Mouse (Mus musculus): ENCODE data around the gene Calm2. TPM values are rescaled to one million over a fixed set of nuclear protein-coding genes. Genes with fewer than 3 reads are reported as not detected.
A peak's percentile ranks its signal among the peaks of the same experiment; 100 is the strongest.

The Calm2 gene
- 1,001 and 1,028 TPM in 2 replicates for polyA plus RNA-seq (2014; fragmentation: Nextera tagmentation; extraction: Ambion mirVana)

- peak; percentile 99 for DNase-seq (ENCODE audit: low spot score)
- H3K9ac ChIP-seq (ENCODE audit: low read depth, low read length) = peak within 1 kb of the TSS; percentile 90
- H3K4me3 ChIP-seq (ENCODE audit: low read depth, low read length) = peak within 1 kb of the TSS; percentile 84
- peaks cover 30% of the 10 kb centered on the region for H3K4me1 ChIP-seq (ENCODE audit: control insufficient read depth, insufficient read depth, low read length)
- peak within 1 kb of the TSS; percentile 94 for H3K27ac ChIP-seq (replicated peaks; ENCODE audit: low read depth, low read length)
- no peaks in the 10 kb centered on the region for H3K9me3 ChIP-seq (ENCODE audit: control insufficient read depth, low read length)
- H3K4me2 ChIP-seq (ENCODE audit: low read depth, low read length) = peak within 1 kb of the TSS; percentile 85
- under 1% methylated on average over 61 of the region's 69 CpGs for WGBS
- H3K36me3 ChIP-seq (ENCODE audit: control insufficient read depth, insufficient read depth, low read length) = peaks cover 7% of the 10 kb centered on the region; the same call in 1 of the 2 replicates
- H3K27me3 ChIP-seq (replicated peaks; ENCODE audit: control insufficient read depth, insufficient read depth, low read length) = no peaks in the 10 kb centered on the region
- ATAC-seq (ENCODE audit: low read depth) = peak; percentile 92
These were observed at the start of gene Calm2 for GRCm38 (mm10) chr17:87446767-87447611. Gene Calm2, minus strand, starts transcription at chr17:87446935.

- Histone ChIP-seq H3K9ac (ENCODE audit: low read depth, low read length) (no peak overlapping the region), H3K4me2 (ENCODE audit: low read depth, low read length) (no peak overlapping the region), H3K27ac (replicated peaks; ENCODE audit: low read depth, low read length) (no peak overlapping the region), H3K36me3 (ENCODE audit: control insufficient read depth, insufficient read depth, low read length) (no peaks in the 10 kb centered on the region), H3K4me1 (ENCODE audit: control insufficient read depth, insufficient read depth, low read length) (no peaks in the 10 kb centered on the region), H3K9me3 (ENCODE audit: control insufficient read depth, low read length) (no peaks in the 10 kb centered on the region), H3K4me3 (ENCODE audit: low read depth, low read length) (no peak overlapping the region), H3K27me3 (replicated peaks; ENCODE audit: control insufficient read depth, insufficient read depth, low read length) (no peaks in the 10 kb centered on the region)
- ATAC-seq (ENCODE audit: low read depth) (no peak), DNase-seq (ENCODE audit: low spot score) (no peak)
- 86% methylated on average over 4 of the region's 4 CpGs for WGBS
These were observed 48.8 kb upstream of the Calm2 start for GRCm38 (mm10) chr17:87495504-87495903.

- ATAC-seq (ENCODE audit: low read depth) (no peak), DNase-seq (ENCODE audit: low spot score) (no peak)
- no peak overlapping the region for H3K4me3 ChIP-seq (ENCODE audit: low read depth, low read length)
- no peaks in the 10 kb centered on the region for H3K27me3 ChIP-seq (replicated peaks; ENCODE audit: control insufficient read depth, insufficient read depth, low read length)
- no peaks in the 10 kb centered on the region for H3K4me1 ChIP-seq (ENCODE audit: control insufficient read depth, insufficient read depth, low read length)
- WGBS = 88% methylated on average over 4 of the region's 4 CpGs
- no peaks in the 10 kb centered on the region for H3K36me3 ChIP-seq (ENCODE audit: control insufficient read depth, insufficient read depth, low read length)
- no peak overlapping the region for H3K27ac ChIP-seq (replicated peaks; ENCODE audit: low read depth, low read length)
- H3K9ac ChIP-seq (ENCODE audit: low read depth, low read length) = no peak overlapping the region
- no peak overlapping the region for H3K4me2 ChIP-seq (ENCODE audit: low read depth, low read length)
- H3K9me3 ChIP-seq (ENCODE audit: control insufficient read depth, low read length) = no peaks in the 10 kb centered on the region
These were observed 47.6 kb upstream of the Calm2 start for GRCm38 (mm10) chr17:87494310-87494709.

GRCm38 (mm10) chr17:87492286-87492685 lies 45.6 kb upstream of the Calm2 start:
- Histone ChIP-seq H3K9ac (ENCODE audit: low read depth, low read length) (no peak overlapping the region), H3K4me2 (ENCODE audit: low read depth, low read length) (no peak overlapping the region), H3K27me3 (replicated peaks; ENCODE audit: control insufficient read depth, insufficient read depth, low read length) (no peaks in the 10 kb centered on the region), H3K36me3 (ENCODE audit: control insufficient read depth, insufficient read depth, low read length) (no peaks in the 10 kb centered on the region), H3K4me1 (ENCODE audit: control insufficient read depth, insufficient read depth, low read length) (no peaks in the 10 kb centered on the region), H3K27ac (replicated peaks; ENCODE audit: low read depth, low read length) (no peak overlapping the region), H3K4me3 (ENCODE audit: low read depth, low read length) (no peak overlapping the region), H3K9me3 (ENCODE audit: control insufficient read depth, low read length) (no peaks in the 10 kb centered on the region)
- no peak for DNase-seq (ENCODE audit: low spot score)
- no peak for ATAC-seq (ENCODE audit: low read depth)
- WGBS = 50% methylated on average over 4 of the region's 4 CpGs

GRCm38 (mm10) chr17:87490295-87490694 lies 43.6 kb upstream of the Calm2 start:
- Histone ChIP-seq H3K36me3 (ENCODE audit: control insufficient read depth, insufficient read depth, low read length) (no peaks in the 10 kb centered on the region), H3K4me2 (ENCODE audit: low read depth, low read length) (no peak overlapping the region), H3K9ac (ENCODE audit: low read depth, low read length) (no peak overlapping the region), H3K4me3 (ENCODE audit: low read depth, low read length) (no peak overlapping the region), H3K27me3 (replicated peaks; ENCODE audit: control insufficient read depth, insufficient read depth, low read length) (no peaks in the 10 kb centered on the region), H3K4me1 (ENCODE audit: control insufficient read depth, insufficient read depth, low read length) (no peaks in the 10 kb centered on the region), H3K9me3 (ENCODE audit: control insufficient read depth, low read length) (no peaks in the 10 kb centered on the region), H3K27ac (replicated peaks; ENCODE audit: low read depth, low read length) (no peak overlapping the region)
- 38% methylated on average over 6 of the region's 6 CpGs for WGBS
- DNase-seq (ENCODE audit: low spot score) (no peak), ATAC-seq (ENCODE audit: low read depth) (no peak)

- H3K4me2 ChIP-seq (ENCODE audit: low read depth, low read length) = no peak overlapping the region
- 91% methylated on average over 5 of the region's 5 CpGs for WGBS
- no peak overlapping the region for H3K9ac ChIP-seq (ENCODE audit: low read depth, low read length)
- H3K4me1 ChIP-seq (ENCODE audit: control insufficient read depth, insufficient read depth, low read length) = no peaks in the 10 kb centered on the region
- no peak overlapping the region for H3K4me3 ChIP-seq (ENCODE audit: low read depth, low read length)
- no peak for DNase-seq (ENCODE audit: low spot score)
- H3K36me3 ChIP-seq (ENCODE audit: control insufficient read depth, insufficient read depth, low read length) = no peaks in the 10 kb centered on the region
- no peak overlapping the region for H3K27ac ChIP-seq (replicated peaks; ENCODE audit: low read depth, low read length)
- H3K27me3 ChIP-seq (replicated peaks; ENCODE audit: control insufficient read depth, insufficient read depth, low read length) = no peaks in the 10 kb centered on the region
- H3K9me3 ChIP-seq (ENCODE audit: control insufficient read depth, low read length) = no peaks in the 10 kb centered on the region
- ATAC-seq (ENCODE audit: low read depth) = no peak
These were observed 39.0 kb upstream of the Calm2 start for GRCm38 (mm10) chr17:87485751-87486150.

GRCm38 (mm10) chr17:87482867-87483266 lies 36.1 kb upstream of the Calm2 start:
- Histone ChIP-seq H3K4me3 (ENCODE audit: low read depth, low read length) (no peak overlapping the region), H3K27me3 (replicated peaks; ENCODE audit: control insufficient read depth, insufficient read depth, low read length) (no peaks in the 10 kb centered on the region), H3K9me3 (ENCODE audit: control insufficient read depth, low read length) (no peaks in the 10 kb centered on the region), H3K36me3 (ENCODE audit: control insufficient read depth, insufficient read depth, low read length) (no peaks in the 10 kb centered on the region), H3K9ac (ENCODE audit: low read depth, low read length) (no peak overlapping the region), H3K4me1 (ENCODE audit: control insufficient read depth, insufficient read depth, low read length) (no peaks in the 10 kb centered on the region), H3K4me2 (ENCODE audit: low read depth, low read length) (no peak overlapping the region), H3K27ac (replicated peaks; ENCODE audit: low read depth, low read length) (no peak overlapping the region)
- WGBS = 59% methylated on average over 3 of the region's 3 CpGs
- no peak for ATAC-seq (ENCODE audit: low read depth)
- DNase-seq (ENCODE audit: low spot score) = no peak

GRCm38 (mm10) chr17:87478569-87478968 lies 31.8 kb upstream of the Calm2 start:
- Histone ChIP-seq H3K27me3 (replicated peaks; ENCODE audit: control insufficient read depth, insufficient read depth, low read length) (no peaks in the 10 kb centered on the region), H3K4me2 (ENCODE audit: low read depth, low read length) (no peak overlapping the region), H3K27ac (replicated peaks; ENCODE audit: low read depth, low read length) (no peak overlapping the region; the same call in 1 of the 2 replicates), H3K4me1 (ENCODE audit: control insufficient read depth, insufficient read depth, low read length) (peaks cover 21% of the 10 kb centered on the region), H3K9ac (ENCODE audit: low read depth, low read length) (no peak overlapping the region), H3K4me3 (ENCODE audit: low read depth, low read length) (no peak overlapping the region), H3K9me3 (ENCODE audit: control insufficient read depth, low read length) (no peaks in the 10 kb centered on the region), H3K36me3 (ENCODE audit: control insufficient read depth, insufficient read depth, low read length) (no peaks in the 10 kb centered on the region)
- ATAC-seq (ENCODE audit: low read depth) (no peak; the same call in 1 of the 2 replicates), DNase-seq (ENCODE audit: low spot score) (peak; percentile 72)
- 43% methylated on average over 9 of the region's 9 CpGs for WGBS

- 67% methylated on average over 16 of the region's 16 CpGs for WGBS
- DNase-seq (ENCODE audit: low spot score) (no peak), ATAC-seq (ENCODE audit: low read depth) (no peak)
- Histone ChIP-seq H3K9ac (ENCODE audit: low read depth, low read length) (no peak overlapping the region), H3K27me3 (replicated peaks; ENCODE audit: control insufficient read depth, insufficient read depth, low read length) (0 out of 2 replicates have a peak, but pooled peaks cover 3% of the 10 kb centered on the region), H3K27ac (replicated peaks; ENCODE audit: low read depth, low read length) (no peak overlapping the region), H3K36me3 (ENCODE audit: control insufficient read depth, insufficient read depth, low read length) (no peaks in the 10 kb centered on the region), H3K4me3 (ENCODE audit: low read depth, low read length) (no peak overlapping the region), H3K4me1 (ENCODE audit: control insufficient read depth, insufficient read depth, low read length) (peaks cover 23% of the 10 kb centered on the region), H3K4me2 (ENCODE audit: low read depth, low read length) (no peak overlapping the region), H3K9me3 (ENCODE audit: control insufficient read depth, low read length) (no peaks in the 10 kb centered on the region)
These were observed 30.9 kb upstream of the Calm2 start for GRCm38 (mm10) chr17:87477611-87478010.
